Mouse (Mus musculus): ENCODE data around the gene Ttc25.
"Not testable (repeated sequence)": the region's sequence is repeated elsewhere in the genome, so short reads cannot be mapped to it uniquely, and the experiment has no call there.

The Ttc25 gene

DNA sequence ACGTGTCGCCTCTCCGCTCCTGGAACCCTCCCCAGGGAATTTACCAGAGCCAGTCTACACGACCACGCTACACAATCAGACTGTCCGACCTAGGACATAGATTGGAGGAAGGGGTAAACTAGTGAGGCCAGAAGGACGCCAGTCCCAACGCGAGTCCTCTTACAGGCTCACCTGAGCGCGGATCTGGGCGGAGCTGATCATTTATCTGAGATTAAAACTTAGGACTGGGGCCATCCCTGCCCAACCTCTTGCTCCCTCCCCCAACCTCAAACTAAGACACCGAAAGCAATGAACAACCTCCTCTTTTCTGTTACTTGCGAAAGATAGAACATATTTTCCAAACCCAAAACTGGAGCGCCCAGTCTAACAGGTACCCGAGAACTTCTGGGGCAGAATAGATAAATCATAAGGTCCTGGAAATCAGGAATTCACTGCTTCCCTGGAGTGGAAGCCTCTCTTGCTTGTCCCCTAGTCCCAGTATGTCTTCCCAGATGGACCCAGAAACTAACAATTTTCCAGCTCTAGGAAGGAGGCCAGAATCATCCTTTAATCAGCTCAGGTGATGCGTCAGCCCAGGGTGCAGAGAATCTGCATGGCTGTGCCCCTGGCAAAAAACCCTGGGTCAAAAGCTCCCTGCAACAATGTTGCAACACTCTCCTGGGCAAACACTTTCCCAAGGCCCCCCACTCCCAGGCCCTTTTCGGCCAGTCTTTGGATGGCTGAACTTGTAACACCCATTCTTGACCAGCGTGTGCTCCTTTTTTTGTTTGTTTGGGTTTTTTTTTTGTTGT is 16.8 kb upstream of the Ttc25 start:
- no peak for DNase-seq (ENCODE audit: low read depth)

DNA sequence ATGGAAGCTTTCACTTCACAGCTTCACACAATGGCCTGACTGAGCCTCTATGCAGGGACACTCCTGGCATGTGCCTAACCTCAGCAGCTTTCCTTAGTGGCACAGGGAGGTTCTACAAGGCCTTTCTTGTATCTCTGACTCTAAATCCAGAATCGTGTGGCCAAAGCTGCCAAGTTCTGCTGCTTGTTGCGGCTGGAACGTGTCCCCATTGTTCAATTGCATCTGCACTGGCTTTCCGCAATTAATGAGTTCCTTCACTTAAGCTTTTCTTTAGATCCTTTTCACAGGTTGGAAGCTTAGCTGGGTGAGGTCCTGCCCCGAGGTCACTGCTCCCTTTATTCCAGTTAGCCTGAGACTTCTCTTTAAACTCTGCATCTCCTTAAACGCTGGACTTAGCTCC is 11.5 kb upstream of the Ttc25 start:
- no peak for DNase-seq (ENCODE audit: low read depth)

DNA sequence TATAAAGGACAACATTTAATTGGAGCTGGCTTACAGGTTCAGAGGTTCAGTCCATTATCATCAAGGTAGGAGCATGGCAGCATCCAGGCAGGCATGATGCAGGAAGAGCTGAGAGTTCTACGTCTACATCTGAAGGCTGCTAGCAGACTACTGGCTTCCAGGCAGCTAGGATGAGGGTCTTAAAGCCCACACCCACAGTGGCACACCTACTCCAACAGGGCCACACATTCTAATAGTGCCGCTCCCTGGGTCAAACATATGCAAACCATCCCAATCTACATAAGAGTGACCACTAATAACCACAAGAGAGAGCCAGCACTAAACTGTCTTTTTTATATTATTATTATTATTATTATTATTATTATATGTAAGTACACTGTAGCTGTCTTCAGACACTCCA is 11.0 kb upstream of the Ttc25 start:
- DNase-seq (ENCODE audit: low read depth): not testable (repeated sequence)

DNA sequence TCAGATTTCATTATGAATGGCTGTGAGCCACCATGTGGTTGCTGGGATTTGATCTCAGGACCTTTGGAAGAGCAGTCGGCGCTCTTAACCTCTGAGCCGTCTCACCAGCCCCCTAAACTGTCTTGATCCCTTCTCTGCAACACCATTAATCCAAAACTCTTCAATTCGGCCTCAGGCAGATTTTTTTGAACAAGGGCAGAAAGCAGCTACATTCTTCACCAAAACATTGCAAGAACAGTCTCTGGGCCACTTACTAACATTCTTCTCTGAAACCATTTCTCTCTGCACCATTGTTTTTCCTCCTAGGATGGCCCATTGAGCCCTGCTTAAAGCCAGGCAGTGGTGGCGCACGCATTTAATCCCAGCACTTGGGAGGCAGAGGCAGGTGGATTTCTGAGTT is 10.6 kb upstream of the Ttc25 start:
- DNase-seq (ENCODE audit: low read depth): not testable (repeated sequence)

DNA sequence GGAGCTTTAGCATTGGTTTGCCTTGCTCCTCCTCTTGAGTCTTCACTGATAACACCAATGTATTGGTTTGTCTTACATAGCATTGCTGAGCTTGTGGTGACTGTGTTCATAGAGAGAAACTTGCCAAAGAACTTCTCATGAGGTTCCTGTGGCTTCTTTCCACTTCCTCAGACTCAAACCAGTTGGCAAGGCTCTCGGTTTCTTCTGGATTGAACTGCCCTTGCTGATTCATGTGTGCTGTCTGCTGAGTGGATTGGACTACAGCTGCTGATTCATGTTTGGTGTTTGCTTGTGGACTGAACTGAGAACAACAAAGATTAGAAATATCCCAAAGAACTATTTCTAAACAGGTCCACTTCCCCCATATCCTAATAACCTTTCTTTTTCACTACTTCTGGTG is 9.4 kb upstream of the Ttc25 start:
- no peak for DNase-seq (ENCODE audit: low read depth)

DNA sequence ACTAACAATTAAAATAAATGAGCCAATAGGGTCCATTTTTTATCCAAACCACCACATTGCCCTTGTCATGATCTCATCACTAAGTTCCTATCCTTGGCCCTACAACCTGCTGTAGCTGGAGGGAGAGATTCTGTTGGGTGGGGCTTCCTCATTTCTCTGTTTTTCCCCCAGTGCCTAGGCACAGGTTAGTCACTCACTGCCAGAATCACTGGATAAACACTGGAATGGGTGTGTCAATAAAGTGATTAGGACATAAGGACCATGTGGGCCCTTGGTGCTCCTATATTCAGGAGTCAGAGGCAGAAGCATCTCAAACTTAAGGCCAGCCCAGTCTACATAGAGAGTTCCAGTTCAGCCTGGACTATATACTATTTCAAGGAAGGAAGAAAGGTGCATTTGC is 8.9 kb upstream of the Ttc25 start:
- DNase-seq (ENCODE audit: low read depth): no peak

DNA sequence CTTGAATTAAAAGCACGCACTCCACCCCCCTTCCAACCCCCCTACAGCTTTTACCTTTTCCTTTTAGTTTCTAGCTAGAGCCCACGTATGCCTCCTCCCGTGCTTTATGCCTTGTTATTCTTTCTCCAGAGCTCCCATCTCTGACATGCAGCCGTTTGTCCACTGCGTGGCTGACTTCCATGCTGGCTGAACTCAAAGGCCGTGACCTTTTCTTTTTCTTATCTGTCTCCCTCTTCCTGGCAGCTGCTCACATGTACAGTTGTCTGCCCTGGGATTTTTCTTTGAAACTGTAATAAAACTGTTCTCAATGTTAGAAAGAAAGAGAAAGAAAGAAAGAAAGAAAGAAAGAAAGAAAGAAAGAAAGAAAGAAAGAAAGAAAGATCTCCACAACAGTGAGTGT is 4.4 kb upstream of the Ttc25 start:
- no peak for DNase-seq (ENCODE audit: low read depth)

DNA sequence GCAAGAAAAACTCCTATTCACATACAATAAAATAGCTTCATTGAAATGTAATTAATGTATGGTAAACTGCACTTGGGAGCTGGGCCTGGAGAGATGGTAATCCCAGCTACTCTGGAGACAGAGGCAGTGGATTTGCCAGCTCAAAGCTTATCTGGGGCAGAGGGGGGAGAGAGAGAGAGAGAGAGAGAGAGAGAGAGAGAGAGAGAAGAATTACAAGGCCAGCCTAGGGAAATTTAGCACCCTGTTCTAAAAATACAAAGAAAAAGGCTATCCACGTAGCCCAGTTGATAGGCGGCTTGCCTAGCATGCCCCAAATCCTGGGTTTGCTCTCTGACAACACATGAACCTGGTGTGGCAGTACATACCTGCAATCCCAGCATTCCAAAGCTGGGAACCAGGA is 3.8 kb upstream of the Ttc25 start:
- DNase-seq (ENCODE audit: low read depth): no peak

DNA sequence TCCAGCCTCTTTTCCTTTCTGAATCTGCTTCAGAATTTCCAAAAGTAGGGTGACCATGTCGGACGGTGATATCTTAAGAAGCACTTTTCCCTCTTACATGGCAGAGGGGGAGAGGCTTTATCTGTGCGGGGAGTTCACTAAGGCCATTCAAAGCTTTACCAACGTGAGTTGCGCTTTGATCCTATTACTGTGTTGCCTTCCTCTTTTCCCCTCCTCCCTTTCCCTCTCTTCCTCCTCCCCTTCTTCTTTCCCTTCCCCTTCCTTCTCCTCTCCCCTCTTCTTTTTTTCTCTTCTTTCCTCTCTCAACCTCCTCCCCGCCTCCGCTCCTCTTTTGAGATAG is 309 bp downstream of the Ttc25 start:
- no peak for DNase-seq (ENCODE audit: low read depth)

DNA sequence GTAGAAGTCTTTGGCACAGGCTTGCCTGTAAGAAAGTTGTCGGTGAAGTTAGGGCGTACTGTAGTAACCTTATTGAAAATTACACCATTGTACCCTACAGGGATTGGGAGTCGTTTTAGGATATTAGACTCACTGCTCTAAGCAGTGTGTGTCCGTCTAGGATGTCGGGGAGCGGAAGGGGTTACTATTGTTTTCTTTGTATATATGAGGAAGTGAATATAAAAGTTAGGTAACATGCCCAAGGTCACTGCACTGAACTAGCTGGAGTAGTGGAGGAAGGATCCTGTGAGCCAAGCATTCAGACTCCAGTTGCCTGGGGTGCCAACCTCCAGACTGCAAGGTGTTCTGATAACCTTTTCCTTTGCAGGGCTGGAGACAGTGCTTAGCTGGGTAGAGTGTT is 1.5 kb downstream of the Ttc25 start:
- no peak for DNase-seq (ENCODE audit: low read depth)

DNA sequence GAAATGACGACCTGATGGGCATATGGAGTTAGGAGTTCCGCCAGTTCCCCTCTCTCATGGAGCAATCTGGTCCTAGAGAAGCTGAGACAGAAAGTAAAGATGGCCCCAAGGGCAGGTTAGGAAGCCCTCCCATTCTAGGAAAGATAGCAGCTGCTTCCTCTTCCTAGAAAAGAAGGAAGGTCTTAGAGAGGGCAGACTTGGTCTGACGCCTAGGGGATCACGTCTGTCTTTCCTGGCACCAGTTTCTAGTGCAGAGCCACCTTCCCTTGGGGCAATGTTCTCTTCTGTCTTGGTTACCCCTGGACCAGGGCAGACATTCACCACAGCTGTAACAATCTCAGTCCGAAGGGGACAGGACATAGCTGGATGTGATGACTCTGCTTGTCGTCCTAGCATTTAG is 2.7 kb downstream of the Ttc25 start:
- DNase-seq (ENCODE audit: low read depth): no peak

DNA sequence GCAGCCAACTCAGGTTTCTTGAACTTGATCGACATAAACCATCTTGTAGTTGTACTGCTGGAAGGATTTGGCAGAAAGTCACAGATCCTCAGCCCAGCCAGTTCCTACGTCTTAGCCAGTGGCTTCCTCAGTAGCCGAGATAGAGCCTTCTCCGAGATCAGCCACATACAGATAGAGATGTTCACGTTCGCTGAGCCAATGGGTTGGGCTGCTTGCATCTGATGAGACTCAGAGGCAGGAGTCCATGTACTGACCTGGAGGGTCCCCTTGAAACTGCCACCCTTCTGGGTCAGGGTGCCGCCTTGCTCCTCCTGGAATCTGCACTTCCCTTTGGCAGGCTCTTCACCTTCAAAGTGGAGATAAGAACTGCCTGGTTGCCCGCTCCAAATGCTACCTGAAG is 4.1 kb downstream of the Ttc25 start:
- no peak for DNase-seq (ENCODE audit: low read depth)

DNA sequence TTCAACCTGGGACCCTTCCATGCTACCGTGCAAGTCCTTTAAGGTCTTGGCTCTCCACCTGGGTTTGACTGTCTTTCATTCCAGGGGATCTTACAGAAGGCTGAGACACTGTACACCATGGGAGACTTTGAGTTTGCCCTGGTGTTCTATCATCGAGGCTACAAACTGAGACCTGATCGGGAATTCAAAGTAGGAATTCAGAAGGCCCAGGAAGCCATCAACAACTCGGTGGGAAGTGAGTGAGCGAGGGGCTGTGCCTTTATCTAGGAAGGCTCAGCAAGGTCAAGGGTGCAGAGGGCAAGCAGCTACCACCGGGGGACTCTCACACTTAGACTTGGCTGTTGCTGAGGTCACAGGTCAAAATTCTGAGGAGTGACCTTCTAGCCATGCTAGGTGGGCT is 4.7 kb downstream of the Ttc25 start:
- DNase-seq (ENCODE audit: low read depth): no peak

DNA sequence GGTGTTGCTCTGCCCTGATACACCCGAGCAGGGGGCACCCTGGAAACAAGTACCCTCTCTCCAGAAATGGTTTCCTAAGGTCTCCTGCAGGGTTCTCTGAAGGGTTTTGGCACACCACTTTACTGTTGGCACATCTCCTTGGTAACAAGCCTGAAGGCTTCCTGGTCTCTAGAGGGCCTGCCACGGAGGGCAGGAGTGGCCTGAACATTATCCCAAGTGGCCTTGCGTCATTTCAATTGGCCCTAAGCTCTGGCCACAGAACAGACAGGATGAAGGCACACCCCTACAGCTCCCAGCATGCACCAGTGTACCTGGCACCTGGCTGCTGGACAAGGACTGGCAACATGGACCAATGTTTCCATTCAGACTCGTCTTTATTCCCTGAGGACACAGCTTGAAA is 7.4 kb downstream of the Ttc25 start:
- DNase-seq (ENCODE audit: low read depth): no peak

DNA sequence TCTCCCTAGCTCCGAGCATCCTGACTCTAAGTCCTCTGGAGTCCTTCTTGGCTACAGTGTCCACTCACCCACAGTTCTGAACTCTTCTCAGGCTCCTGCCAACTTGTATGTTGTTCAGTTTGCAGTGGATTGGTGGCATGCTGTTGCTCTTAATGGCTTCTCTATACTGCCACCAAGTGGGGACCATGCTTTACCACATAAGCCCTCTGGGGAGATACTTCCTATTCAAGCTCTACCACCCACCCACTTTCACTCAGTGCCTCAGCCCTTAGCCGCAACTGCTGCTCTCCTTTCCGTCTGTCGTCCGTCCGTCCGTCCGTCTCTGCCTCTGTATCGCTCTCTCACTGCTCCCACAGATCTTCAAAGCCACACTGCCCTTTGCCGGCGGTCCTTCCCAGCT is 10.2 kb downstream of the Ttc25 start:
- peak; percentile 86 for DNase-seq (ENCODE audit: low read depth)

DNA sequence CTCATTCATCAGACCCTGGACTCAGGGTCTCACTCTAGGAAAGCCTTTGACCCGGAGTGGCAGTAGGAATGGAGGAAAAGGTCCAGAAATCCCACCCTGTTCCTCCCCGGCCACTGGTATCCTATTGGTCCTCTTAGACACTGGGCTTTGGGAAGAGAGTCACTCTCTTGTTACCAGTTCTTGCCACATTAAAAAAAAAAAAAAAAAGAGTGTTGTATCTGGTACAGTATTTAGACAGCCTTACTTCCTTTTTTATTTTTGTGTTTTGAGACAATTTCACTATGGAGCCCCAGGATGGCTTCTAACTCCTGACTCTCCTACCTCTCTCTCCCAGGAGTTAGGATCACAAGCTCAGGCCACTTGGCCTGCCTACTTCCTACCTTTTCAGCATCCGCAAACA is 12.2 kb downstream of the Ttc25 start:
- DNase-seq (ENCODE audit: low read depth): no peak

DNA sequence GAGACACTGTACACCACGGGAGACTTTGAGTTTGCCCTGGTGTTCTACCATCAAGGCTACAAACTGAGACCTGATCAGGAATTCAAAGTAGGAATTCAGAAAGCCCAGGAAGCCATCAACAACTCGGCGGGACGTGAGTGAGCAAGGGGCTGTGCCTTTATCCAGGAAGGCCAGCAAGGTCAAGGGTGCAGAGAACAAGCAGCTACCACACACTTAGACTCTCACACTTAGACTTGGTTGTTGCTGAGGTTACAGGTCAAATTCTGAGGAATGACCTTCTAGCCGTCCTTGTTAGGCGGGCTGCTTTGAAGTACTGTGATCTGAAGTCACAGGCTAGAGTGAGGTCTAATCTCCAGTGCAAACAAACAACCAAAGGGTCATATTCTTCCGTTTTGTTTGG is 14.1 kb downstream of the Ttc25 start:
- no peak for DNase-seq (ENCODE audit: low read depth)

DNA sequence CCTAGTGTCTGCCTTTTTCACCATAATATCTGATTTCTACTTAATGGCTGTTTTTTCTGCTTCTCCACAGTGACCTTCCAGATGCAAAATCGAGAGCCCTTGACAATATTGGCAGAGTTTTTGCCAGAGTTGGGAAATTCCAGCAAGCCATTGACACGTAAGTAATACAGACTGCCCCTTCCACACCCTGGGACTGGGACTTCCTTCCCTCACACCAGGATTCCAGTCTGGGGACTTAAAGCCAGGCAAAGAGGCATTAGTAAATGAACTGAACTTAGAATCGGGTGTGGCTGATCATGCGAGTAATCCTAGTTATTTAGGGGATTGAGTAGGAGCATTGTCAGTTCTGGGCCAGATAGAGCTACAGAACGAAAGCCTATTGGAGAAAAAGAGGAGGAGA is 16.3 kb downstream of the Ttc25 start:
- no peak for DNase-seq (ENCODE audit: low read depth)

DNA sequence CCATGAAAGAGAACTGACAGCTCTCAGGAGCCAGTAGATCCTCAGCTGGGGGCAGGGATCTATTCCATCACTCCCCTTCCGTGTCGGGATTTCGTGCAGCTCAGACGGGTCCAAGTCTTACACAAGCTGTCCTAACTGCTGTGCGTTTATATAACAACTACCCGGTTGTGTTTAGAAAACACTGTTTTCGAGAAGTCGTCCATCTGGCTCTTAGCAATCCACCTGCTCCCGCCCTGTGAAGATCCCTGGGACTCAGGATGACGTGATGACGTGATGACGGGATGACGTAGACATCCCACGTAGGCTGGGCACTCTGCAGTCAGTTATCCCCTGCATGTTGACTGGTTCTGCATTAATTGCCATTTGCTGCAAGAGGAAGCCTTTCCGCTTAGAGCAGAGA is 18.9 kb downstream of the Ttc25 start:
- no peak for DNase-seq (ENCODE audit: low read depth)

DNA sequence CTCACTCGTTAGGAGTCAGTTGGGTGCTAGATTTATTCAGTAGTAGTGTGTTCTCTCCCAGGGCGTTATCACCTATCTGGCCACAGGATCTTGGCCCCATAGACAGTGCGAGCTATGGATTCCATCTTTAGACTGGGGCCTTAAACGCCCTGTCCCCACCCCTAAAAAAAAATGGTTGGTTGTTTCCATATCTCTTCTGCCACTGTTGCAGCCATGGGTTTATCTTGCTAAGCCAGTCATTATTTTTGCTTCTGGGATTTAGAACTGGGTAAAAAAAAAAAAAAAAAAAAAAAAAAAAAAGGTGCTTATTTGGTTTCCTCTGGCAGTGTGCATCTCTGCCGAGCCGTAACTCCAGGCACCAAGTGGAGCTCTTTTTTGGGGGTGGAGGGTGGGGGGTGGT is 19.3 kb downstream of the Ttc25 start:
- no peak for DNase-seq (ENCODE audit: low read depth)

DNA sequence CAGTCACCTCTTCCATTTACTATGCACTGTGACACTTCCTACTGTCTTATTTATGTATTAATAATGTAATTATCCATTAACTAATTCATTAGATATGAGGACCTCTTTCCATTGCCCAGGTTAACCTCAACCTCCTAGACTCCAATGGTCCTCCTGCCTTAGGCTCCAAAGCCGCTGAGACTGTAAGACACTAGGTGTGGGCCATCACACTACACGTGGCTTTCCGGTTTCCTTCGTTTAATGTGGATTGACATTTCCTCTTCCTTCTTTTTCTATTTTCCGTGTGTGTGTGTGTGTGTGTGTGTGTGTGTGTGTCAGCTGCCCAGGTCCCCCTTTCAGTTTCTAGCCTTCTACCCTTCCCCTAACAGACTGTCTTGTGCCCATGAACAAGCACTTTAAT is 21.8 kb downstream of the Ttc25 start:
- DNase-seq (ENCODE audit: low read depth): no peak

DNA sequence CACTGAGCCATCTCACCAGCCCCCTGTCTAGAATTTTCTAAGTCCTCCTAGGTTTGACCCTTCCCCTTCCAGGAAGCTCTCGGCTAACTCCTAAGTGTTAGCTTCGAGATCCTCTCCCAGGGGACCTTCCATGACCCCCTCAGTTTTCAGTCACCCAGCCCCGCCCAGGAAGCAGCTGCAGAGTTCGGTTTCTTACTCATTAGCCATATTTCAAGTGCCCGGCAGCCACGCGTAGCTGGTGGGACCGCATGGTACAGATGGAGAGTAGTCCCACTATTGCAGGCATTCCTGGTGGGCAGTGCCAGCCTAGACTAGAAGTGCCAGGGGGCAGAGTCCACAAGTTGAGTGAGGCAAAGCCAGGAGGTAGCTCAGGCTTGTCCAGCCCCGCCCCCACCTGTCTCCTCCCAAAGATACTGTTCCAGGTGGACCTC is 22.4 kb downstream of the Ttc25 start:
- DNase-seq (ENCODE audit: low read depth): no peak

DNA sequence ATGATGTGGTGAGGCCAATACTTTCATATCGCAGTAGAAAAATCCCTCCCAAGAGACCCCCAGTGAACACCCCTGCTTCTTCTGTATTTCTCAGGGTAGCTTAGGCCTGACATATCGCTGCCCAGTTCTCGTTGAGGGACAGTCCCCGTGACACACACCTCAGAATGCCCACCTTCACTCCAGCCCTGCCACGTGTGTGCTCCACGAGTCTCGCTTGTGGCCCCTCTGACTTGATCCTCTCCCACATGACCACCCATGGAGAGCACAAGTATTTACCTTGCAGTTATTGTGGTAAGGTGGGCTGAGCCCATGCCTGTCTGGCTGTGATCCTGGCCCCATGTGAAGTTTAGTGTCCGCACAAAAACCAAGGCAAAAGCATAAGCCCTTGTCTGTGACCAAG is 23.3 kb downstream of the Ttc25 start:
- DNase-seq (ENCODE audit: low read depth): no peak

DNA sequence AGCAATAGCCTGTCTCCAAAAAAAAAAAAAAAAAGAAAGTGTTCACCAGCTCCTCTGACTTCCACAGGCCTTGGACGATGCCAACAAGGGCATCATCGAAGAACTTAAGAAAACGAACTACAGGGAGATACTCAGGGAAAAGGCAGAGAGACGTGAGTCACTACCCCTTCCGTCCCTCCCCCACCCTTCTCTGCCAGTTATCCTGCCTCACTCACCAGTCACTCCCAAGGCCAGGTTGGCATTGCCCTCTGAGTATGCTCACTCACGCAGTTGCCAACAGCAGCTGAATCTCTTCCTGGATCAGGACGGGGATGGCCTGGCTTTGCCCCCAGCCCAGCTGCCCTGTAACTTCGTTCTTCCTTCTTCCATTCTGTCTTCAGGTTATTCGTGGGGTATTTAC is 24.4 kb downstream of the Ttc25 start:
- no peak for DNase-seq (ENCODE audit: low read depth)

Data from naive thymus-derived CD4-positive, alpha-beta T cell, adult 2 months (primary cell).